Mouse (Mus musculus): Measurements from ENCODE around the gene Pla2g2f.

DNA sequence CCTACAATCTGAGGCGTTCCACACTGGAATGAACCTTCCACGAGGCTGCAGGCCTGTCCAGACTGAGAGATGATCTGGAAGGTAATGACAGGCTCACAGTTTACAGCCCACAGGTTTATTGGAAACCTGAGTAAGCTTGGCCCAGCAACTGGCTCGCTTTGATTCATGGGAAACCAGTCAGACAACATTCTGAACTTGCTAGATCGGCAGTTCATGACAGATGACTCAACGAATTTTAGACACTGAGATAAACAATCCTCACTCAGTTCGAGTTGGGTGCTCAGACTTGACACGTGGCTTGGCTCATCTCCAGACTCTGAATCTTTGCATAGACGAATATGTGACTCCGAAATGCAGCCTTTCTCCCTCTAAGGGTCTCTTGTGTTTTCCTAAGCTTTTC, 35.2 kb upstream of the Pla2g2f start:
- TF ChIP-seq EP300 (IDR thresholded peaks at IDR 0.05; ENCODE audit: low read length) (no peak), POLR2A (IDR thresholded peaks at IDR 0.05; ENCODE audit: low read depth, low read length) (no peak), CTCF (conservative IDR thresholded peaks at IDR 0.05 in 1 of 2, IDR thresholded peaks at IDR 0.05 in 1 of 2; ENCODE audit: low read depth in 2 of 2, low read length in 2 of 2) (no peak), MAZ (IDR thresholded peaks at IDR 0.05; ENCODE audit: low read depth, low read length) (no peak), E2F4 (IDR thresholded peaks at IDR 0.05; ENCODE audit: insufficient replicate concordance, low read depth, low read length) (no peak), TCF12 (IDR thresholded peaks at IDR 0.05; ENCODE audit: low read depth, low read length) (no peak), CHD2 (IDR thresholded peaks at IDR 0.05; ENCODE audit: low read length) (no peak), BHLHE40 (IDR thresholded peaks at IDR 0.05; ENCODE audit: low read depth, low read length) (no peak), CHD1 (IDR thresholded peaks at IDR 0.05; ENCODE audit: low read depth, low read length) (no peak), MAFK (IDR thresholded peaks at IDR 0.05; ENCODE audit: insufficient replicate concordance, low read length) (no peak), ELF1 (IDR thresholded peaks at IDR 0.05; ENCODE audit: low read depth, low read length) (no peak), RCOR1 (conservative IDR thresholded peaks at IDR 0.05; ENCODE audit: low read depth, low read length) (no peak), NRF1 (IDR thresholded peaks at IDR 0.05; ENCODE audit: low read depth, low read length) (no peak), HCFC1 (IDR thresholded peaks at IDR 0.05; ENCODE audit: low read depth, low read length) (no peak)
